Mouse (Mus musculus) spleen, postnatal 10 days (tissue): ENCODE results near the gene Sh3bp2.
"Not testable (repeated sequence)": the region's sequence is repeated elsewhere in the genome, so short reads cannot be mapped to it uniquely, and the experiment has no call there.

Experiments used
- DNase-seq, 2 experiments: peaks; one replicate each; pipeline ENCODE4 v3.0.0; 2021 to 2022; ENCODE audit warnings: low spot score in 2 of 2

The Sh3bp2 gene

GRCm38 (mm10) chr5:34571551-34571950 is 45.9 kb downstream of the Sh3bp2 start:
- DNase-seq, result peak in 1 of 2 experiments; percentile 40

GRCm38 (mm10) chr5:34572568-34572967 is 46.9 kb downstream of the Sh3bp2 start:
- DNase-seq, result peak in 1 of 2 experiments; percentile 31

- peak; percentile 96 for DNase-seq
Measured at GRCm38 (mm10) chr5:34573268-34574221, 47.9 kb downstream of the Sh3bp2 start, which contains the start of gene Add1. Gene Add1, plus strand, starts transcription at chr5:34573664.

- peak; percentile 38 to 46 for DNase-seq
Measured at GRCm38 (mm10) chr5:34574721-34575120, 49.1 kb downstream of the Sh3bp2 start.

GRCm38 (mm10) chr5:34576286-34576685 is 50.6 kb downstream of the Sh3bp2 start:
- DNase-seq, result no peak

- no peak for DNase-seq
Measured at GRCm38 (mm10) chr5:34578038-34578655, 52.5 kb downstream of the Sh3bp2 start.

GRCm38 (mm10) chr5:34579377-34579776 is 53.7 kb downstream of the Sh3bp2 start:
- no peak for DNase-seq

- DNase-seq, result peak; percentile 35 to 50
Measured at GRCm38 (mm10) chr5:34581671-34582313, 56.2 kb downstream of the Sh3bp2 start.

- peak in 1 of 2 experiments; percentile 43 for DNase-seq
Measured at GRCm38 (mm10) chr5:34582314-34582675, 56.7 kb downstream of the Sh3bp2 start.

GRCm38 (mm10) chr5:34585216-34585615 is 59.6 kb downstream of the Sh3bp2 start:
- no peak for DNase-seq

GRCm38 (mm10) chr5:34587881-34588280 is 62.2 kb downstream of the Sh3bp2 start:
- DNase-seq, result no peak

- DNase-seq, result no peak
Measured at GRCm38 (mm10) chr5:34590059-34590458, 64.4 kb downstream of the Sh3bp2 start.

- no peak for DNase-seq
Measured at GRCm38 (mm10) chr5:34590702-34591101, 65.1 kb downstream of the Sh3bp2 start.

GRCm38 (mm10) chr5:34591388-34592004 is 65.9 kb downstream of the Sh3bp2 start:
- DNase-seq, result no peak

- DNase-seq, result not testable (repeated sequence)
Measured at GRCm38 (mm10) chr5:34592224-34592623, 66.6 kb downstream of the Sh3bp2 start.

GRCm38 (mm10) chr5:34592666-34593065 is 67.0 kb downstream of the Sh3bp2 start:
- DNase-seq, result no peak

GRCm38 (mm10) chr5:34593202-34593727 is 67.6 kb downstream of the Sh3bp2 start:
- DNase-seq, result no peak

- no peak for DNase-seq
Measured at GRCm38 (mm10) chr5:34604576-34604975, 78.9 kb downstream of the Sh3bp2 start.

GRCm38 (mm10) chr5:34607100-34607880 is 81.7 kb downstream of the Sh3bp2 start:
- no peak for DNase-seq

- no peak for DNase-seq
Measured at GRCm38 (mm10) chr5:34608226-34608625, 82.6 kb downstream of the Sh3bp2 start.

- no peak for DNase-seq
Measured at GRCm38 (mm10) chr5:34609966-34610365, 84.3 kb downstream of the Sh3bp2 start.
